Mouse (Mus musculus) activated CD4-positive, CD25-positive, alpha-beta regulatory T cell (primary cell): ENCODE data around the gene Sfr1. TPM values are rescaled to one million over a fixed set of nuclear protein-coding genes. Genes with fewer than 3 reads are reported as not detected.

Experiments used
- polyA plus RNA-seq, 2 experiments: library from polyadenylated mRNA; unstranded; fragments of 100-300 nt; shearing (Covaris generic); gene quantifications; one replicate each; pipeline ENCODE4 v1.2.1; 2017

The Sfr1 gene
- 100 to 1,000 TPM; 138 to 165 TPM for polyA plus RNA-seq

GRCm38 (mm10) chr19:47731071-47731881 lies at the start of gene Sfr1:
Sfr1 (plus strand) TSS chr19:47731682.

GRCm38 (mm10) chr19:47691994-47692393 lies 39.5 kb upstream of the Sfr1 start, which contains the start of gene Col17a1:
Col17a1 (minus strand) TSS chr19:47692094.

Other genes with a start within 250 kb of the Sfr1 start
- gene Stn1, start 194.2 kb upstream of the Sfr1 start, polyA plus RNA-seq, result 10 to 100 TPM; 37.7 to 38.8 TPM
- gene Slk, start 152.0 kb upstream of the Sfr1 start, polyA plus RNA-seq, result 10 to 100 TPM; 43.7 to 49.1 TPM
- gene Col17a1, start 39.6 kb upstream of the Sfr1 start, polyA plus RNA-seq, result under 1 TPM; 0.16 to 0.34 TPM
- gene Gsto1, start 123.3 kb downstream of the Sfr1 start, polyA plus RNA-seq, result 10 to 100 TPM; 56.0 to 69.7 TPM
- 1 to 10 TPM in 1 of 2 experiments, not detected in 1; 1.2 TPM for gene Gsto2, start 133.9 kb downstream of the Sfr1 start, polyA plus RNA-seq
- gene Cfap43, start 187.6 kb downstream of the Sfr1 start, polyA plus RNA-seq, result under 1 TPM; 0.17 to 0.90 TPM
- gene Itprip, start 187.6 kb downstream of the Sfr1 start, polyA plus RNA-seq, result 10 to 100 TPM; 21.2 to 33.2 TPM
- not detected for gene Cfap58, start 206.0 kb downstream of the Sfr1 start, polyA plus RNA-seq